Mouse (Mus musculus) liver, adult 2 months (tissue): ENCODE measurements at regions not wholly inside any gene's neighbourhood (a gene's known extent, or its start where the extent isn't known, plus 50 kb on each side); places are given as distances from the start of the nearest gene placed in this dataset.

Source experiments
- CTCF ChIP-seq: fragments of 200-500 bp; IDR thresholded peaks from 2 replicates; pipeline ENCODE4 v1.5.1; 2011; ENCODE audit warnings: low read depth, low read length, control low read depth
- POLR2A ChIP-seq: fragments of 200-500 bp; IDR thresholded peaks from 2 replicates; pipeline ENCODE4 v1.6.1; 2011; ENCODE audit warnings: low read length, control low read depth; ENCODE audit not compliant: insufficient read depth; ENCODE audit errors: extremely low read depth

GRCm38 (mm10) chr6:99863418-99863817 is 137.2 kb upstream of the Prok2 start:
- no peak for TF ChIP-seq POLR2A
- no peak for TF ChIP-seq CTCF
